Mouse (Mus musculus): ENCODE measurements around the gene Map3k11.
"Not testable (repeated sequence)": the region's sequence is repeated elsewhere in the genome, so short reads cannot be mapped to it uniquely, and the experiment has no call there.

Gene Map3k11

DNA sequence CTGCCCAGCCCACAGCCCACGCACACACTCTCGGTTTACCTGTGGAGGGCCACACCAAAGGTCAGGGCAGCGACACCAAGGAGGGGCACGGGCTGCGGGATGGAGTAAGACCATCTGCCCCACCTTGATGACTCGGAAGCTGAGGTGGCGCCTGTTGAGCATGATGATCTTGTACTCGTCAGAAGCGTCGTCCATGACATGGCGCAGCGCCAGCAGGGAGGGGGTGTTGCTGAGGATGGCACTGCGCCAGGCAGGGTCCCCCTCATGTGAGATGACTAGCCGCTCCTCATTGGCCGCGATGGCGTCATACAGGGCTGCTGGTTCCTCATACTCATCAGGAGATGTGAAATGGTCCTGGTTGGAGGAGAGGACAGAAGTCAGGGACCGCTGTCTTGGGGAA is 22.2 kb upstream of the Map3k11 start:
- DNase-seq: no peak

GRCm38 (mm10) chr19:5668372-5668771 is 20.2 kb upstream of the Map3k11 start:
- no peak for DNase-seq

DNA sequence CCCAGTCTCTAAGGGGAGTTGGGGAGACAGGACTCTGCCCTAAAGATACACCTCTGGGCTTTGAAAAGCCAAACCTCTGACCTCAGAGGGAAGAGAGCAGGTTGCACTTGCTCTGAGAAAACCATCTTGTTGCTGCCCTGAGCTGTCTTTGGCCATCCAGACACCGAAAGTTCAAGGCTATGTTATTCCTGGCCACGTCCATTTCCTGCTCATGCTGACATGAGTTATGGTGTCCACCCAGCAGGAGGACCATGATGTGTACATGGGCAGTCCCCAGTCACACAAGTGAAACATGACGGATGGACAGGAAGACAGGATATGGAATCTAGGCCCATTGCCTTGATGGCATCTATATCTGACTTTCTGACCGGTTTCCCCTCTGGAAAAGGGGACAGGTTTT is 8.1 kb upstream of the Map3k11 start:
- no peak for DNase-seq

GRCm38 (mm10) chr19:5684236-5684635 is 4.3 kb upstream of the Map3k11 start:
- no peak for DNase-seq

GRCm38 (mm10) chr19:5684985-5685384 is 3.6 kb upstream of the Map3k11 start:
- no peak for DNase-seq

GRCm38 (mm10) chr19:5685431-5685830 is 3.1 kb upstream of the Map3k11 start:
- no peak for DNase-seq

- no peak for DNase-seq
These were observed 2.7 kb upstream of the Map3k11 start for GRCm38 (mm10) chr19:5685861-5686260.

GRCm38 (mm10) chr19:5686437-5686836 is 2.1 kb upstream of the Map3k11 start:
- no peak for DNase-seq

- DNase-seq: not testable (repeated sequence)
These were observed 1.6 kb upstream of the Map3k11 start for GRCm38 (mm10) chr19:5686954-5687353.

- no peak for DNase-seq
These were observed 804 bp upstream of the Map3k11 start for GRCm38 (mm10) chr19:5687738-5688137.

DNA sequence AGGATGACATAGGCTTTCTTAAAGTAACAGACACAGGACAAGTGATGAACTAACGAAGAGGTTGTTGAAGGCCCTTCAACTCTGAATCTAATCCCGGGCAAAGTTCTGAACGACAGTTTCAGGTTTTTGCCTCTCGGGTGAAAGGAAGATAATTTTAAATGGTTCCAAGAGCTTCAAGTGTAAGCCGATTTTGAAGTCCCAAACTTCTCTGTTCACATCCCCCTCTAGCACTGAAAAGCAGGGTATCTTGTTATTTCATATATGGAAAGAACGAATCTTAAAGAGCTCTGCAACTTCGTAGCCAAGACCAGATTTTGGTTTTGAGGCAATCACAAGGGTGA is 516 bp downstream of the Map3k11 start:
- DNase-seq: no peak

DNA sequence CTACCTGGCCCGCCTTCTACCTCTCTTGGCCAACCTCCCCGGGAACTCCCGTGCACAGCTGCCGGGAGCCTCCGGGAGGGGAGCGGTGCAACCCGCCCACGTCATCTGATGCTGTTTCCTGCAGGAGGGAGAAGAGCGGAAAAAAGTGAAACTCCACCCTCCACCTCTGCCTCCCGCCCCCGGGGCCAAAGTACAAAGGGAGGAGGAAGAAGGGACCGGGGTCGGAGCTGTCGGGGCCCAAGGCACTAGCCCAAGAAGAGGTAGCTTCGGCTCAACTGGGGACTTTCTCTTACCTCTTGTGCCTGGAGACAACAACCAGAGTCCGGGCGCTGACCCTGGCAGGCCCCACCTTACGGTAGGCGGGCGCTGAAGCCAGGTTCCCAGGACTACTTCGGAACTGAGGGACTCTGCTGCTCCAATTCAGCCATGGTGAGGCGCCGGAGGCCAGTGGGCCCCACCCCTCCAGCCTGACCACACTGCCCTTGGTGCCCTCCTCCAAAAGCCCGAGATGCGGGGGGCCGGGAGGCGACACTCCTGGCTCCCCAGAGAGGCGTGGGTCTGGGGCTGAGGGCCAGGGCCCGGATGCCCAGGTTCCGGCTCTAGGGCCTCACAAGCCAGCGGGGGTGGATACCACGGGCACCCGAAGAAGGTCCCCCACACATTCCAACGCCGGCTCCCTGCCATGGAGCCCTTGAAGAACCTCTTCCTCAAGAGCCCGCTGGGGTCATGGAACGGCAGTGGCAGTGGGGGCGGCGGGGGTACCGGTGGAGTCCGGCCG is 1.2 kb downstream of the Map3k11 start:
- DNase-seq: peak; percentile 90

DNA sequence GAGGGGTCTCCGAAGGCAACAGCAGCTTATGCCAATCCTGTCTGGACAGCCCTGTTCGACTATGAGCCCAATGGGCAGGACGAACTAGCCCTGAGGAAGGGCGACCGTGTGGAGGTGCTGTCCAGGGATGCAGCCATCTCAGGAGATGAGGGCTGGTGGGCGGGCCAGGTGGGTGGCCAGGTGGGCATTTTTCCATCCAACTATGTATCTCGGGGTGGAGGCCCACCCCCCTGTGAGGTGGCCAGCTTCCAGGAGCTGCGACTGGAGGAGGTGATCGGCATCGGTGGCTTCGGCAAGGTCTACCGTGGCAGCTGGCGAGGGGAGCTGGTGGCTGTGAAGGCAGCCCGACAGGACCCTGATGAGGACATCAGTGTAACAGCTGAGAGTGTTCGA is 1.8 kb downstream of the Map3k11 start:
- DNase-seq: peak; percentile 11

GRCm38 (mm10) chr19:5691601-5692000 is 3.1 kb downstream of the Map3k11 start:
- peak; percentile 16 for DNase-seq

GRCm38 (mm10) chr19:5692086-5692912 is 3.8 kb downstream of the Map3k11 start:
- peak; percentile 73 for DNase-seq

- no peak for DNase-seq
These were observed 4.4 kb downstream of the Map3k11 start for GRCm38 (mm10) chr19:5692913-5693396.

GRCm38 (mm10) chr19:5693801-5694200 is 5.3 kb downstream of the Map3k11 start:
- DNase-seq: no peak

DNA sequence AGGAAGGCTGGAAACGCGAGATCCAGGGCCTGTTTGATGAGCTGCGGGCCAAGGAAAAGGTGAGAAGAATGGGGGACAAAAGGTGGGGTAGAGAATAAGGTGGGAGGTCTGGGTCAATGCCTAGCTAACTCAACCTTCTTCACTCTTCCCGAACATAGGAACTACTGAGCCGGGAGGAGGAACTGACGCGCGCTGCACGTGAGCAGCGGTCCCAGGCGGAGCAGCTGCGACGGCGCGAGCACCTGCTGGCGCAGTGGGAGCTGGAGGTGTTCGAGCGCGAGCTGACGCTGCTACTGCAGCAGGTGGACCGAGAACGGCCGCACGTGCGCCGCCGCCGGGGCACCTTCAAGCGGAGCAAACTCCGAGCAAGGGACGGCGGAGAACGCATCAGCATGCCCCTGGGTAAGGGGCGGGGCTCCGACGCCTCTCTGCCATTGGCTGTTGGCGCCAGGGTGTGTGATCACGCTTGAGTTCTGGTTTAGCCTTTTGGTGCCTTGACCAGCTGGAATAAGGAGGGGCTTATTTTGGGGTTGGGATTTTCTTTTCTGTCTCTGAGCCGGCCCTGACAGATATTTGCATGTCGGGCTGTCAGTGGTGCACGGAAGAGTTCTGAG is 7.4 kb downstream of the Map3k11 start:
- no peak for DNase-seq

GRCm38 (mm10) chr19:5704163-5704800 is 15.7 kb downstream of the Map3k11 start, which contains the start of gene Kcnk7:
Gene Kcnk7, plus strand, starts transcription at chr19:5704367.
- DNase-seq: peak; percentile 55

GRCm38 (mm10) chr19:5704801-5705571 is 16.4 kb downstream of the Map3k11 start:
- peak; percentile 29 for DNase-seq

DNA sequence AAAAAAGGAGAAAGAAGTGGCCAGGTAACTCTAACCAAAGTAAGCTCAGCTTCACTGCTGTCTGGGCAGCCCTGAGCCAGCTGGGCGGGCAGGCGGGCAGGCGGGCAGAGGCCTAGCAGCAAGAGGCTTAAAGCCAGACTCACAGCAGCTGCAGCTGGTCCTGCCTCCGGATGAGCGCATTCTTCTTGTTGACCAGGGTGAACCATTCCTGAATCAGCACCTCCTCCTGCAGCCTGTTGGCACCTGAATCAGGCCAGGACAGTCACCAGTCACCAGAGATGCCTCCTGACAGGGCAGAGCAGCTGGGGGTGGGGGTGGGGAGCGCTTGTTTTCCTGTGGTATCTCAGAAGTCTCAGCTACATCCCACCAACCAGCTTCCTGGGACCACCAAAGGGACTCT is 21.5 kb downstream of the Map3k11 start:
- DNase-seq: no peak

DNA sequence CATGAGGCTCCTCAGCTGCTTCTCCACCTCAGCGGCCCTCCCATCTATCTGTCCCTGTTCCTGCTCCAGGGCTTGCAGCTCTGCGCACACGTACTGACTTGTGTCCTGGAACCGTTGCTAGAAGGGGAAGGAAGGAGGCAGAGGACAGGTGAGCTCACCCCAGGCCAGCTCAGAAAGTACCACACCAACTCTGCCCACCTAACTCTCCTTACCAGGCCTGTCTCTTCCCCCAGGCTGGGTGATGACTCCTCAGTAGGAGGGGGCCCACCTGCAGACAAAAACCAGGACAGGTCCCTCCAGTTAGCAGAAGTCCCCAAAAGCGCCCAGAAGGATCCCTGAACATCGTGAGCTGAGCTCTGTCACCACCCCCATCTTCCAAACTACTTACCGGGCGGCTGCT is 22.0 kb downstream of the Map3k11 start:
- no peak for DNase-seq
